Mouse (Mus musculus) frontal cortex, postnatal 36 days (tissue): Measurements from ENCODE around the gene Imp3.

Experiments used
- DNase-seq, 2 experiments: peaks; one replicate each; pipeline ENCODE4 v3.0.0; 2022; ENCODE audit warnings: low spot score in 2 of 2

Gene Imp3

GRCm38 (mm10) chr9:56970158-56970557 is 32.9 kb downstream of the Imp3 start:
- no peak for DNase-seq

GRCm38 (mm10) chr9:56973960-56974524 is 36.8 kb downstream of the Imp3 start:
- no peak for DNase-seq

- DNase-seq, result no peak
Measured at GRCm38 (mm10) chr9:56975199-56975598, 37.9 kb downstream of the Imp3 start.

DNA sequence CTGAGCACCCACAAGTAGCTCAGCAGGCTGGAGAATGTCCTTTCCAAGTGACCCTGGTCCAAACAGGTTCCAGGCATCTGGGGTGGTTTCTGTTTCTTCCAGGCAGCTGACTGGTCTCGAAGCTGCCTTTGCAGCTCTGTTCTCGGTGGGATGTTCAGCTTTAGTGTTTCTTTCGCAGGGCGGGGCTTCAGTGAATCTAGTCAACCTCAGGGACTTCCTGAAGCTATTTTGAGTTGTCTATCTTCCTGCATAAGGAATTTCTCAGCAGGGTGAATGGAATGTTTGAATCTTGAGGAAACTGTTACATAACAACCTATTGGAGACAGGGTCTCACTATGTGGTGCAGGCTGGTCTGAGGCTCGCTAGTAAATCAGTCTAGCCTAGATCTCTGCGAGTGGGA is 42.9 kb downstream of the Imp3 start:
- no peak for DNase-seq

GRCm38 (mm10) chr9:56981502-56981901 is 44.2 kb downstream of the Imp3 start:
- no peak for DNase-seq
